Mouse (Mus musculus): ENCODE measurements around the gene 1810055G02Rik. TPM values are rescaled to one million over a fixed set of nuclear protein-coding genes. Genes with fewer than 3 reads are reported as not detected.

Gene 1810055G02Rik
- 26.5 TPM for polyA plus RNA-seq (2017; shearing (Covaris generic))

DNA sequence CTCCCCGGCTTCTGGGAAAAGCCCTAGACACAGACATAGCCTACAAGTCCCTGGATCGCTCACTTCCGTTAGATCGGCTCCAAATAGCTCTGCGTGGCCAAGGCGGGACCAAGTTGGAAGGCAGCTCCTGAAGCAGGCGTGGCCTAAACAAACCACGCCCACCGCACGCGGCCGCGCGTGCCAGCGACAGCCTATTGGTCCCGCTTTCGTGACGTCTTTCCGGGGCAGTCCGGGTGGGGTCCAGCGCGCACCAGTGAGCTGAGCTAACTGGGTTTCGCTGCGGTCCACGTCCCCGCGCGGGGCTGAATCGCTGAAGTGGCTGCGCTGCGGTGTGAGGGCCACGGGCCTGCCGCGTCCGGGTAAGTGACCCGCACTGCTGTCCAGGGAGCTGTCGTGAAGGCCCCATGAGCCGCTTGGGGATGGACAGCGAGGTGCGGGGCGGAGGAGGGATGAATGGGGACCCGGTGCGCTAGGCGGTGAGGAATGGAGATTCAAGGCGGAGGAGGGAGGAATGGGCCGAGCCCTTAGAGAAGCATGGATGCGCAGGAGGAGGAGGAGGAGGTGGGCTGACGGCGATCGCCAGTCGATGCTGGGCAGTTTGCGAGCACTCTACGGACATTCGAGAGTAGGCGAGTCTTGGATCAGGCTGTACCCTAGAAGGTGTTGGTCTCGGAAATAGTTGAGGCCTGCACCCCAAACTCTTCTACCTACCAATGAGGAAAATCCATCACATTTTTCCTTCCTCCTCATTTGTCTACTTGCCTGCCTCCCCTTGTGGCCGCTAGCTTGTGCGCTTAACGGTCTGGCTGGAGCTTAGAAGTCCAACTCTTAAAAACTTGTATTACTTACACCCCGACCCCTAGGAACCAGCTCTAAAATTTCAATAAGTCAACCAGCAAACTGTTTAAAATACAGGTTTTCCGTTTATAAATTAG, at the start of gene 1810055G02Rik:
Gene 1810055G02Rik (plus strand): TSS at position 216 of the 935 bp plus-strand sequence.

DNA sequence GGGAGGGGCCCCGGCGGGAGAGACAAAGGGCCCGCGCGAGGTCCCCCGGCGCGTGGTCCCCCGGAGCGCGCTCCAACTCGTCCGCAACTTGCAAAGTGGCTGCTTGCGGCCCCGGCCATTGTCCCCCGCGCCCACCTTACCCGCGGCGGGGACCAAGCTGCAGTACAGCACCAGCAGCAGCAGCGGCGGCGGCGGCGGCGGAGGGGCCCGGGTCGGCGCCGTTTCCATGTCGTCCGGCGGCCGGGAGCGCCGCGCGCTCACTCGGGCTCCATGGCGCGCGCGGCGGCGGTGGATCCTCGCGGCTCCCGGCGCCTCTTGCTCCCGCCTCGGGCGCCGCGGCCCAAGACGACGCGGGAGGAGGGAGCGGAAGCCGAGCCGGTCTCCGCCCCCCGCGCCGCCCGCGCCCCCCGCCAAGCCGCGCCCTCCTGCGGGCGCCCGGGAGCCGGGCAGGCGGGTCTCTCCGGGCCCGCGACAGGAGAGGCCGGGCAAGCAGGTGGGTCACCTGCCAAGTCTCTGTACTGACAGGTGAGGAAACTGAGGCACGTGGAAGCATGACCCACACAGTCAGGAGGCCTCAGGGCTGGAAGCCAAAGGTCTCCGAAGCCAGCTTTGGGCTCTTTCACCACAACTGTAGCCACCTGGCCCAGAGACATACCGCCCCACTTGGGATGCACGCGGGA, 21.7 kb upstream of the 1810055G02Rik start, which contains the start of gene Lrp5:
Gene Lrp5 (minus strand): TSS at position 350 of the 680 bp plus-strand sequence.

GRCm38 (mm10) chr19:3767276-3767780, 59.2 kb downstream of the 1810055G02Rik start, which contains the start of gene Kmt5b:
TSS of gene Kmt5b (plus strand) at chr19:3767421.

Other genes with a start within 250 kb of the 1810055G02Rik start
- gene Ppp6r3, start 132.5 kb upstream of the 1810055G02Rik start, polyA plus RNA-seq (2017; shearing (Covaris generic)) = 81.7 TPM
- gene Lrp5, start 21.7 kb upstream of the 1810055G02Rik start, polyA plus RNA-seq (2017; shearing (Covaris generic)) = 0.92 TPM
- 101 TPM for gene Kmt5b, start 59.1 kb downstream of the 1810055G02Rik start, polyA plus RNA-seq (2017; shearing (Covaris generic))
- gene Chka, start 143.5 kb downstream of the 1810055G02Rik start, polyA plus RNA-seq (2017; shearing (Covaris generic)) = 38.9 TPM
- gene Tcirg1, start 198.8 kb downstream of the 1810055G02Rik start, polyA plus RNA-seq (2017; shearing (Covaris generic)) = 67.3 TPM
- gene Ndufs8, start 204.5 kb downstream of the 1810055G02Rik start, polyA plus RNA-seq (2017; shearing (Covaris generic)) = 102 TPM
- not detected for gene Aldh3b1, start 221.5 kb downstream of the 1810055G02Rik start, polyA plus RNA-seq (2017; shearing (Covaris generic))
- 29.4 TPM for gene Unc93b1, start 226.9 kb downstream of the 1810055G02Rik start, polyA plus RNA-seq (2017; shearing (Covaris generic))

All from effector memory CD4-positive, alpha-beta T cell, adult 5 months (primary cell).